Mouse (Mus musculus): ENCODE results near the gene Cmklr1.

The Cmklr1 gene

DNA sequence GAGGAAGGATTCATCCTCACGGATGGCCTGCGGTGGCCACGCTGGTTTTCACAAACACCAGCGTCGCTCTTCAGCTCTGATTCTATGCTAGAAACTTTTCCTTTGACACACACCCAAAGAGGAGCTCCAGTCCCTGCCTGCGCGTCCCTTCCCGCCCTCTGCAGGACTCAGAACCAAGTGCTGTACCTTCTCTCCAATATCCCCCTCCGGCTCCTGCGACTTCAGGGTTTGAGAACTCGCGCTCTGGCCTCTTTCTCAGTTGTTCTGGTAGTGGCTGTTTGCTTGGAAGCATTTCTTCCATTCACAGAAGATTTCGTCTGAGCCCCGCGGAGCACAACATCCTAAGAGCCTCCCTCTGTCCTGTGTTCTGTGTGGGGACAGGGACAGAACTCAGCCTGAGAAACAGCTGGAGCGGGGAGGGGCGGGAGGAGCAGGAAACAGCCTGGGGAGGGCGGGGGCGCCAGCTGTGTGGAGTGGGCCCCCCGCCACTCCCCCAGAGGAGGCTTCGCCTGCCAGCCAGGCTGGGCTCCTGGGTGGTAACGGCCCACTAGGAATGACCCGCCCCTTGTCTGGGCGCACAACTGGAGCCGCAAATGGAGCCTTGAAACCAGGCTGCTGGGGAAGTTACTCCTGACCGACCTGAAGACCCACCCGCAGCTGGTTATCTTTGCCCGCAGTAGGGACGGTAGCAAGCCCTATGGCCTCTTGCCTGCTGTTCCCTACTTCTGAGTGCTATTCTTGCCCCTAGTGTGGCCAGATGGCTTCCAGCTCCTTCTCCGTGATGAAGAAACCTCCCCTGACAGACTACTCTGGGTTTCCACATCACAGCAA lies at the start of gene Cmklr1:
Gene Cmklr1, minus strand, starts transcription at position 392 of the 831 bp plus-strand sequence.
- peak; percentile 13 for DNase-seq

DNA sequence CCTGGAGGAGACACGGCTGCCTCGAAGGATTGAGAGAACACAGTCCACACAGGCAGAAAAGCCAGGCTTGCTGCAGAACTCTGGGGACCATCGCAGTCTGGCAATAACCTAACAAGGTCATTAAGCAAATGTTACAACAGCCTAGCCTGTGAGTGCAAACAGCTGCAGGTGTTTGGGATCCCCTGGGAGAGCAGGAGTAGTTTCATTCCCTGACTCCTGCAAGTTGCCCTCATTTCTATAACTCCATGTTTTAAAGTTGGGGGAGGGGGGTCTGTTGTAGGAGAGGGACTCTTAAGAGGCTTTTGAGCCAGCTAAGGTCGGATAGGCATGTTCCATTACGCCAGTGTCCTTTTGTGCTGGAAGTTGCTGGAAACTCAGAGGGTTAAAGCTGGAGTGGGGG lies 44.2 kb upstream of the Cmklr1 start:
- DNase-seq = no peak

DNA sequence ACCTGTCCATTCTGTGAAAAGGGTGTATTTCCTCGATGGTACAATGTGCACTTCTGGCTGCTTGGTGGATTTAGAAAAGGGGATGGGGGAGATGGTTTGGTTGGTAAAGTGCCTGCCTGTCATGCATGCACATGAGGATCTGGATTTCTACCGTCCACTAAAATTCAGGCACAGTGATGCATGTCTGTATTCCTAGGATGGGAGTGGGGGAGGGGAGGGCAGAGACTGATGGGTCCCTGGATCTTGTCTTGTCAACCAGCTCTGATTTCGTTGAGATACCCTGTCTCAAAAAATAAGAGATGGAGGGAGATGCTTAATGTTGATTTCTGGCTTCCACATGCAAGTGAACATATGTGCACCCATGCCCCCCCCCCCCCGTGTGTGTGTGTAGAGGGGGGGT lies 43.8 kb upstream of the Cmklr1 start:
- no peak for DNase-seq

DNA sequence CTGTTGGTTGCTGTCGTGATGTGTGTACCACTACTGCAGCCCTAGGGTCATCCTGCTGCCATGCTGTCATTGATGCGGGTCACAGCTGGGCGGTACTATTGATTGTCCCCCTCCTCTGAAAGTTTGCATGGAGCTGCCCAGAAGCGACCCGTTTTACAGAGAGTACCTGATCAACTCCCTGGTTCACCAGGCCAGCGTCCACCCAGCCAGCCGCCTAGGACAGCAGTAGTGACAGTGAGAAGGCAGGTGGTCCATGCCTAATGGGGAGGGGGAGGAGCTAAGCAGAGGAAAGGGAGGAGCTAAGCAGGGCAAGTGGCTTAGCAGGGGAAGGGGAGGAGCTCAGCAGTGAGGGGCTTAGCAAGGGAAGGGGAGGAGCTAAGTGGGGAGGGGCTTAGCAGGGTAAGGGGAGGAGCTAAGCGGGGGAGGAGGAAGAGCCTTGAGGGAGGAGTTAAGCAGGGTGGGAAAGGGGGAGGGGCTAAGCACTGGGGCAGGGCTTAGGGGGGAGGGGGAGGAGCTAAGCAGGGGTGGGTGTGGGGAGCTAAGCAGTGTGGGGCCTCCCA lies 43.0 kb upstream of the Cmklr1 start:
- no peak for DNase-seq

DNA sequence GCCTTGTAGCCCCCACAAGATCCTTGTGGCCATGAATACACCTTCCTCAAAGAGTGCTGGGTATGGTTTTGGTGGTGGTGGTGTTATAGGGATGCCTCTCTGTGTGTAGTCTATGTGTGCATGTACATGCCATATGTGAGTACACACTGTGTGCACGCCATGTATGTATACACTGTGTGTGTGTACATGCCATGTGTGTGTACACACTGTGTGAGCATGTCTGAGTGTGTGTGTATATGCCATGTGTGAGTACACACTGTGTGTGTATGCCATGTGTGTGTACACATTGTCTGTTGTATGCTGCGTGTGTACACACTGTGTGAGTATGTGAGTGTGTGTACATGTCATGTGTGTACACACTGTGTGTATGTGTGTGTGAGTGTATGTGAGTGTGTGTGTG lies 40.6 kb upstream of the Cmklr1 start:
- no peak for DNase-seq

DNA sequence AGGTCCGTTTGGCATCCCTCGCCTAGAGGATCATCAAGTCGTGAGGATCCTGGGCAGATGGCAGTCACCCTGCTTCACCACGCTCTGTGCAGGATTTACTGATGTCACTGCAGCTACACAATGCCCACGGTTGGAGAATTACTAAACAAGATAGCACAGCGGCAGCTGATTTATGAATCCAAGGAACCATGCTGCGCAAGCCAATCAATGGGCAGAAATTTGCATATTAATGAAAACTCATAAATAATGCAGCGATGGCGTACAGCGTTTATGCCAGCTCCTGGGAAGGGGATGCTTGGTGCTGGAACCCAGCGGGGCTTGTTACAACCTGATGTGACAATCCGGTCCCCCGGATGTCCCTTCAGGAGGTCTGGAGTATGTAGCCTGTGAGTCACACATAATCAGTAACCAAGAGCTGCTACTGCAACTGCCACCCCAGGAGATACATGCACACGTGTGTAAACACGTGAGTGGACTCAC lies 39.9 kb upstream of the Cmklr1 start:
- no peak for DNase-seq

DNA sequence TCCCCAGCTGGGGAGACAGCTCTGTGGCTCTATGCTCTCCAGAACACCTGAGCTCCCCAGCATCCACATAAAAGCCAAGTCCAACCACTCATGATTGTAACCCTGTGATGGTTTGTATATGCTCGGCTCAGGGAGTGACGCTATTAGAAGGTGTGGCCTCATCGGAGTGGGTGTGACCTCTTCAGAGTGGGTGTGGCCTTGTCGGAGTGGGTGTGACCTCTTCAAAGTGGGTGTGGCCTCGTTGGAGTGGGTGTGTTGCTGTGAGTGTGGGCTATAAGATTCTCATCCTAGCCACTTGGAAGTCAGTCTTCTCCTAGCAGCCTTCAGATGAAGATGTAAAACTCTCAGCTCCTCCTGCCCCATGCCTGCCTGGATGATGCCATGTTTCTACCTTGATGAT lies 37.3 kb upstream of the Cmklr1 start:
- no peak for DNase-seq

DNA sequence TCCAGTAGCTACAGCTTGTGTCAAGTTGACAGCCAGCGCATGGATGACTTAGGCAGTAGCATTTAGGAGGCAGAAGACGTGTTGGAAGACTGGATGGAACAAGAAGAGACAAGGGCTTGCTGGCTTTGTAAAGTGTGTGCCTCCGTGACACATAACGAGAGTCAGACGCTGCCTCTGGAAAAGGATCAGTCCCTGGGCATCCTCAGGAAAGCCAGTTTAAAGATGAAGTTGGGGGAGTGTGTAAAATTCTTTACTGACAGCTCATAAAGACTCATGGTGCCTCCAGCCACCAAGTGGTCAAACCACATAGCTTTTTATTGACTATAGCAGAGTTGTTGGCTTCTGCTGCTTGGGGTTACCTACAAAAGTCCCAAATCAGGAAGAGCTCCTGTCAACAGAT lies 35.2 kb upstream of the Cmklr1 start:
- DNase-seq = no peak

DNA sequence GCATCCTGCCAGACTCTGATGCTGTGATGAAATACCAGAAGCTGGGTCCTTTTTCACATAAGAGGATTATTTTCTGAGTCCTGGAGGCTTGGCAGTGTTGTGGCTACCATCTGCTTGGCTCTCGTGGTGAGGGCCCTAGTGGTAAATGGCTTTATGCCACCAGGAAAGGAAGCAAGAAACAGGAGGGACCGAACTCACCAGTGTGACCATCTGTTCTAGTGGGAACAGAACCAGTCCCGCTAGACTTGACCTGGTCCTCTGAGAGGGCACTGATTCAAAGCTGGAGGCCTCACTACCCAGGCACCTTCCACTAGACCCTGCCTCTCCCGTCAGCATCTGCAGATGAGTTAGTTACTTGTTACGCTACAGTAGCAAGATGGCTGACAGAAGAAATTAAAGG lies 33.0 kb upstream of the Cmklr1 start:
- DNase-seq = no peak

DNA sequence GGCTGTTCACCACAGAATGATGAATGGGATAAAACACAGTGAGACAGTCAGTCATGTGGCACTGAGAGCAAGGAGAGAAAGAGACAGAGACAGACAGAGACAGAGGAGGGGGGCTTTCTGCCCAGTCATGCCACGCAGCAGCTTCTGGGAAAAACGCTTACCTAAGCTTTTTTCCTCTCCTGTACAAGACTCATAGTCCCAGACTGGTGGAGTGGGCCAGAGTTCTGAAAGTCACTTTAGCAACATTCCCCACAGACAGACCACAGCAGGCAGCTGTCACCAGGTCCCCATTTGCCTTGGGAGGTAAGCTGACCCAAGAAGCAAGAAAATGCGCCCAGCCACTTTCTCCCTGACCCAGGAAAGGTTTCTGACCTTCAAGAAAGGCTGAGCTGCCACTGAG lies 32.2 kb upstream of the Cmklr1 start:
- DNase-seq = no peak

DNA sequence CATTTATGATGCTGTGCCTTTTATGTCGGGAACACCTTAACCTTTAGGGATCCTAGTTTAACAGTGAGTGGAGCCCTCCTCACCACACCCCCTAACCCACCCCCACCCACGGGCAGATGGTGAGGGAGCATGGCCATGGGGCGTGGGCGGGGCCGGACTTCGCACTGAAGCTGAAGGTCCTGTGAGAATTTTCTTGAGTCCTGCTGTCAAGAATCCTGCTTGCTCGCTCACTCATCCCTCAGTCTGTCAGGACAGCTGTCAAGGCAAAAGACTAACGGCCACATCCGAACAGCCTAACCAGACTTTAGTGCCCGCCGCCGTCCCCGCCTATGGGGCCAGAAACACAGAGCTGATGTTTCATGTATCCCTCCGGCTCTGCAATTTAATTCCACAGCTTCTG lies 31.0 kb upstream of the Cmklr1 start:
- DNase-seq = no peak

DNA sequence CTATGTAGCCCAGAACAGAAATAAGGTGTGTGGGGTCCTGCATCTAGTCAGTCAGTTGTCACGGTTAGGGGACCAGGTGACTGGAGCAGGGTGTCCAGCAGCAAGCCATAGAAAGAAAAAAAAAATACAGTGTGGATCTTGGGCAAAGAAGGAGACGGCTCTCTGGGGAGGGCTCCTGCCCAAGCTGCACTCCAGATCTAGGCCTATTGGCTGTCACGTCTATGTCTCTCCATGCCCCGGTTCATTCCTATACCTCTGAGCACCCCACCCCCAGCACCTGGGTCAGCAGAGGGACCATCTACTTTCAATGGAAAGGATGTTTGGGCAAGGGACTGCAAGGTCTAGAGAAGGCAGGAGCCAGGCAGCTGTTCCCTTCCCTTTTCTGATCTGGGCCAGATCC lies 29.3 kb upstream of the Cmklr1 start:
- DNase-seq = no peak

DNA sequence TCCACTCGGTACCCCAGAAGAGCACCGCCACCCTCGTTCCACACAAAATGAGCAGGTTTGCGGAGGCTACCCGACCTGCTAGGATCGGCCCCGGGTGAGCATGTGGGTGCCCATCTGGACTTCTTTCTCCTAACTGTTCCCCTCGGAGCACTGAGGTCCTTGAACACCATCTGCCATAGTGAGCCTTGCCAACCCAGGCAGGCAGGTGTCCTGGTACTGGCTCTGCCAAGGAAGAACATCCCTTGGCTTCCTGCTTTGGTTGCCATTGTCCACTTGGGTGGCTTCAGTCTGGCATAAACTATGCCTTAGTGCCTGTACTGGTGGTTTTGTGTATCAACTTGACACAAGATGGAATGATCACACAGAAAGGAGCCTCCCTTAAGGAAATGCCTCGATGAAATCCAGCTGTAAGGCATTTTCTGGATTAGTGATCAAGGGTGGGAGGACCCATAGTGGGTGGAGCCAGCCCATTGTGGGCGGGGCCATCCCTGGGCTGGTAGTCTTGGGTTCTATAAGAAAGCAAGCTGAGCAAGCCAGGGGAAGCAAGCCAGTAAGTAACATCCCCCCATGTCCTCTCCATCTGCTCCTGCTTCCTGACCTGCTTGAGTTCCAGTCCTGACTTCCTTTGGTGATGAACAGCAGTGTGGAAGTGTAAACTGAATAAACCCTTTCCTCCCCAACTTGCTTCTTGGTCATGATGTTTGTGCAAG lies 28.7 kb upstream of the Cmklr1 start:
- DNase-seq = no peak

DNA sequence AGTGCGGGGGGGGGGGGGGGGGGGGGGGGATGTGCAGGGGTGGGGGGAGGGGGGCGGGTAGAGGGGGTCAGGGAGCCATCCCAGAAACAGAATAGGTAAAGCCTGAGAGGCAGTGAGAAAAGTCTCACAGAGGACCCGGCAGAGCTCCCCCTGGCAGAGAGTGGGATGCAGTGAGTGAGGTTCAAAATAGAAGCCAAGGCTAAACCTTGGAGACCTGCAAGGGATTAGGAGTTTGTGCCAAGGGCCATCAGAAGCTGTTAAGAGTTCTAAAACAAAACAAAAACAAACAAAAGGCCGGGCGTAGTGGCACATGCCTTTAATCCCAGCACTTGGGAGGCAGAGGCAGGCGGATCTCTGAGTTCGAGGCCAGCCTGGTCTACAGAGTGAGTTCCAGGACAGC lies 27.3 kb upstream of the Cmklr1 start:
- DNase-seq = no peak

DNA sequence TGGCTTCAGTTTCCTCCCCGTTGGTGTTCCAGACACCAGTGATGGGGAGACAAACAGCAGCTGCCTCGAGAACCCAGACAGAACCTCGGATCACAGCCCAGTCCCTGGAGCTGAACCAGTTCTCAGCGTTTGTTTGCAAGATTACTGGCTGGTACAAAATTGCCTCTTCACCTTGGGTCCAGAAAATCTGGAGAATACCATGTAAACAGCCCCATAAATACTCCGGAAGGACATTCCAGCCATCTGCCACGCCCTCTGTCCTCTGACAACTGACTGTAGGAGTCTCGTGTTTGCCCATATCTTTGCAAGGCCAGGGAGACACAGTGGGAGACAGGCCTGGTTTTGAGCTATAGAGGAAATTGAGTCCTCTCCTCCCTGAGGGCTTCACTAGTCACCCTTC lies 24.6 kb upstream of the Cmklr1 start:
- no peak for DNase-seq

DNA sequence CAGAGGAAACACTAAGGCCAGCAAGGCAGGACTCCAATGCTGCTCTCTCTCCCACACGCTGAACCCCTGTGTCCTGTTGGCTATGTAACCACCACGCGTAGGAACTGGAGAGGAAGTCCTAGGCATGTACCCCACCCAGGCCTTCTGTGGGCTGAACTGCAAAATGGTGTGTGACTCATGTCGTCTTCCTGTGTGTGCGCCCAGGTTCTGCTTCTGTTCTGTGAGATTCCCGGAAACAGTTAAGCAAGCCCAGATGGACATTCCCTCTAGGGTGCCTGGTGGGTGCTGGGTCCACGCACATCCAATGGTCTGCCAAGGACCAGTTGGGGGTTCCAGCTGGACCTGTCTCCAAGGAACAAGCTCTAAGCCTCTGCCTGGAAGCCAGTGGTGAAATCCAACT lies 22.2 kb upstream of the Cmklr1 start:
- peak; percentile 10 for DNase-seq

DNA sequence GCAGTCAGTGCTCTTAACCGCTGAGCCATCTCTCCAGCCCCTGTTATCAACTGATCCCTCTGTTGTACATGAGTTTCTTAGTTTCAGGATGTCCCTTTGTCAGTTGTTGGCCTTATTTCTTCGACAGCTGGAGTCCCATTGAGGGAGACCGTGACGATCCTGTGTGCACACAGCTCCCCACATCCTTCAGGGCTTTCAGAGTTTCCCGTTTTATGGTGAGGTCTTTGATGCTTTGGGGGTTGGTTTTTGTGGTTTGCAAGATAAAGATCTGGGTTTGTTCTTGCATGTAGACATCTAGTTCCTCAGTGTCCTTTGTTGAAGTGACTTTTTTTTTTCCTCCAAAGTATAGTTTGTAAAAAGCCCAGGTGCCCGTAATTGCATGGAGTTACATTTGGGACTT lies 20.4 kb upstream of the Cmklr1 start:
- DNase-seq = peak; percentile 66

DNA sequence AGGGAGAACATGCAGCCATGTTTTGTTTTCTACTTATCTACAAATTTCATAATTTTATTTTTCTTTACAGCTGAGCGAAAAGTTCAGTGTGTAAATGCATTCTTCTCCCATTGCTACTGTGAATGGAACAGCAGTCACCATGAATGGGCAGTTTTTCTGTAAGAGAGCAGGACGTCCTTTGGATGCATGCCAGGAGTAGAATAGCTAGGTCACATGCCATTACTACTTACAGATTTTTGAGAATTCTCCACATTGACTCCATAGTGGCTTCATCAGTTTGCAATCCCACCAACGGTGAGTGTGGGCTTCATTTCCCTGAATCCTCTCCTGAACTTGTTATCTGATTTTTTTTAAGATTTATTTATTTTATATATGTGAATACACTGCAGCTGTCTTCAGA lies 19.9 kb upstream of the Cmklr1 start:
- no peak for DNase-seq

DNA sequence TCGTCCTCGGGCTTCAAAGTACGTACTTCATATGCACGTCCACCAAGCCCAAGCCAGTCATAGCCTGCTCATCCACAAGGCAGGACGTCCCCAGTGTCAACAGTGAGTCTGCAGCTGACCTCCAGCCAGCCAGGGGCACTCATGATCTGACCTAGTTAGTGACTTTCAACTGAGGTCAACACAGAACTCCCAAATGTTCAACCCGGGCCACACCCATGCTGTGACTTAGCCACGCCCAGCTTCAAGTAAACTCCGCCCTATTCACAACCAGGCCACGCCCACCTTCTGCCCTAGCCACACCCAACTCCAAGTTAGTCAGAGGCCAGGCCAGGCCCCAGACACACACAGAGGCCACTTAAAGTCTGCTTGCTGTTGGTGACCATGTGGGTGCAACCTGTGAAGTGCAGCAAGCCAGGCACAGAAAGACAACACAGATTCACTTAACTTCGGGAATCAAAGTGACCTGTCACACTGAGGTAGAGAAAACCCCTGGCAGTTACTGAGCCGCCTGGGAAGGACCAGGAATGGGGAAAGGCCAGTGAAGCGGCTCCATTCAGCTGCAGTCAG lies 14.5 kb upstream of the Cmklr1 start:
- no peak for DNase-seq

DNA sequence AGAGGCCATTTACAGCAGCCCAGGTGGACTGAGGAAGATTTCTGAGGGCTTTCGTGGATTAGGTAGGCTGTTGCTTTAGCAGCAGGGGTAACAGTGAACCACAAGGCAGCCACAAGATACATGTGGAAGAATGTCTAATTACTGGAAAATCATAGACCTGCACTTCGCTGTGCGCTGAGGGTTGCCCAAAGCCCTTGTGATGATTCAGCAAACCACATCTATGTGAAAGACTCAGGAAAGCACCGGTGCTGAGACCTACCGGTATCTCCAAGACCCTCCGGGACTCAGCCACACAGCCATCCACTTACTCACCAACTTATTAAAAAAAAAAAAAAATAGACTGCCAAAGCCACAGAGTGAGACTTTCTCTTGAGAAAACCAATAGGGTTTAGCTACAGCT lies 13.9 kb upstream of the Cmklr1 start:
- DNase-seq = no peak

DNA sequence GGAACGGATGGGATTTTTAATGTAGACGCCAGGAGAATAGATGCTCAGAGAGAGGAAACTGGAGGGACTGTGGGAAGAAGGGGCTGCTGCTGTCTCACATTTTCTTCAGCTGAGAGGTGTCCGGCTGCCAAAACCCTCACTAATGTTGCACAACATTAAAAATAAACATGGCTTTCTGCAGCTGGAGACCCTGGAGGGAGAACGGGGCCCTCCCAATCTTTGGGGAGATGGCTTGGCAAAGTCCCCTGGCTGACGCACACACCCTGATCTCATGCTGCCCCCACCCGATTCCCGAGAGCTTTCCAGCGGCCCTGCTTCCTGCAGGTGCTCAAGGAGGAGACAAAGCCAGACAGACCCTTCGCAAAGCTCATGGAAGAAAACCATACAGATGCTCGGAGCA lies 10.6 kb upstream of the Cmklr1 start:
- no peak for DNase-seq

DNA sequence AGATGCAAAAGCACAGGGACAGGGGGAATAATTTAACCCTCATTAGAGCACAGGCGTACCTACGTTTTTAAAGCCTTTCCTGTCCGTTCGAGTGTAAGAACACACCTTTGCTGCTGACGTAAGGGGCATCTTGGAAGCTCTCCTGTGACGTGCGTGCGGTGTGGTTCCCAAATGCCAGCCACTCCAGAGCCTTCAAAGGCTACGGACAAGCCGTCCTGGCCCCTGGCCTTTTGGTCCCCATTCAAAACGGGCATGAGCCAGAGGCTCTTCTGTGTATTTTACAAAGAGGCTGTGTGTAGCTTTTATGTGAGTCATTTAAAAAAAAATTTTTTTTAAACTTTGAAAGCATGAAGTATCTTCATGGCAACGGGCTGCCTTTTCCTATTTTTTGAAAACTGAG lies 4.6 kb upstream of the Cmklr1 start:
- DNase-seq = no peak

DNA sequence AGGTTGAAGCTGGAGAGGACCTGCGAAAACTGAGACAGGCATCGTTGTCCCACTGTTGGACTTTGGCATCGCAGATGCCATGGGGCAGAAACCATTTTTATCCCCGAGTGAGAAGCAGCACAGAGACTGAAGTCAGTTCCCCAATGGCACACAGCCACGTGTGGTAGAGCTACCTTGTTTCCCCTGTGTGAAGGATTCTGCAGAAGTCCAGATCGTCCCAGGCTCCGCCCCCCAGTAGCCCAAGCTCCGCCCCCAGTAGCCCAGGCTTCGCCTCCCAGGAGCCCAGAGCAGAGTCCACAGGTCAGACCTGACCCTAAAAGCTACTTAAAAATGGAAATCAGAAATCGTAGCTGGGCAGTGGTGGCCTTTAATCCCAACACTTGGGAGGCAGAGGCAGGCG lies 4.0 kb upstream of the Cmklr1 start:
- no peak for DNase-seq

DNA sequence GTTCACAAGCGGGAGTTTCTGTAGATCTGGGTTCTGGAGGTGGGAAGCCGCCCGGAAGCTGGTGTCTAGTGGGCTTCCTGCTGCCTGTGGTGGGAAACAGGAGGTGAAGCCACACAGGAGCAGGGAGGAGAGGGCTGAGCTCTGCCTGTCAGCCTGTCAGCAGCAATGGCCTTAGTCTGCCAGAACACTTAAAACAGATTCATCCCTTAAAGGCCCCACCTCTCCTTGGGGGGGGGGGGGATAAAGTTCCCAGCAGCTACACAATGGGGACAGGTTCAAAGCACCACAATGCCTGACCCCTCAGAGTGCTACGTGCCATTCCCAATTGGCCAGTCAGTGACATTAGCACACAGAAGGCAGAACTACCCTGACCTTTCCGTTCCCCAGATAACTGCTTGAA lies 2.0 kb upstream of the Cmklr1 start:
- DNase-seq = no peak
